Comparison of ENCODE assay signal across 9 mouse cellular contexts in the genomic region with DNA sequence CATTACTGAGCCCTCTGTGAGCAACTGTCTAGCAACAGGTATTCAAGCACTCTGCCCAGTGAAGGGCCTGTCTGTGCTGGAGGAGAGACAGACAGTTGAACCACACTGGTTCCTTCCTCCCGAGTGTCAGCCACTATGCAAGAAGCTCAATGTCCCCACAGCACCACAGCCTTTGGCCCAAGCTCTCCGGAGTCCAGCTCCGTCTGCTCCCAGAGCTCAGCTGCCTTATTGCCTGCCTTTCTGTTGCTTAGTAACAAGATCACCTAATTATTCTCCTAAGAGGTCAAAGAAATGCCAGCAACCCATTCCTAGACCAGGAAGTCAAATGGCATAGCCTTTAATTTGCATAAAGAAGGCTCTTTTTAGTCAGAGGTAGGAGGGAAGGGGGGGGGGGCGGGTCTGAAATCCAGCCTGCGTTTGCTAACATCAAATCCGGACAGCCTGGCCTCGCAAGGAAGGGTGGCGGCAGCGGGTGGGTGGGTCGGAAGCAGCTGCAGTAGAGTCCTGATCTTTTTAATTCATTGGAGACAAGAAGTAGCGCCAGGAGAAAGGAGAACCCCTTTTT.
DNase-seq lines count a peak whose midpoint lies in the region; ATAC-seq and TF ChIP-seq lines count a peak whose summit lies in the region.
"Had no signal": no experiment of that assay in that cellular context is flagged by ENCODE, and none has a peak within 500 bp of the region (broad histone marks: within the 10 kb centered on the region; RNA-seq: fewer than 3 reads in every experiment).

No protein-coding gene starts in this region.

- H3K4me1 ChIP-seq in lung, embryonic 14.5 days (ENCODE audit: insufficient read depth): no peaks in the 10 kb centered on the region
- no peaks in the 10 kb centered on the region for H3K4me1 ChIP-seq in stomach, embryonic 14.5 days (ENCODE audit: control insufficient read depth, insufficient read depth, low read length)
- H3K4me1 ChIP-seq in lung, adult 2 months (ENCODE audit: control insufficient read depth, insufficient read depth, low read length): no peaks in the 10 kb centered on the region; the same call in 1 of the 2 replicates

- TF ChIP-seq CTCF in lung, embryonic 14.5 days (IDR thresholded peaks at IDR 0.05; ENCODE audit: low read depth): no peak
- TF ChIP-seq CTCF in lung, adult 2 months (IDR thresholded peaks at IDR 0.05; ENCODE audit: insufficient read depth, low read length): no peak

- 9% methylated on average over 11 of the region's 11 CpGs for WGBS in lung, embryonic 14.5 days
- 8% methylated on average over 11 of the region's 11 CpGs for WGBS in stomach, embryonic 14.5 days
- 13% methylated on average over 11 of the region's 11 CpGs for WGBS in lung, adult 2 months

- no peaks in the 10 kb centered on the region for H3K27me3 ChIP-seq in lung, embryonic 14.5 days (ENCODE audit: insufficient read depth, low read length)
- H3K27me3 ChIP-seq in stomach, embryonic 14.5 days (ENCODE audit: control insufficient read depth, insufficient read depth, low read length): no peaks in the 10 kb centered on the region
- H3K27me3 ChIP-seq: limb, embryonic 15.5 days had no signal

- H3K4me3 ChIP-seq in lung, embryonic 14.5 days (ENCODE audit: low read depth, low read length): no peak overlapping the region
- H3K4me3 ChIP-seq in stomach, embryonic 14.5 days (ENCODE audit: low read depth, low read length): no peak overlapping the region
- no peak overlapping the region for H3K4me3 ChIP-seq in lung, adult 2 months (replicated peaks; ENCODE audit: extremely low read depth, low read depth, low read length)
- H3K4me3 ChIP-seq: limb, embryonic 15.5 days had no signal

- no peak overlapping the region for H3K27ac ChIP-seq in lung, embryonic 14.5 days (ENCODE audit: low read depth)
- no peak overlapping the region for H3K27ac ChIP-seq in stomach, embryonic 14.5 days (ENCODE audit: low read length)
- H3K27ac ChIP-seq: limb, embryonic 15.5 days had no signal

- no peaks in the 10 kb centered on the region for H3K36me3 ChIP-seq in lung, embryonic 14.5 days (ENCODE audit: insufficient read depth)
- no peaks in the 10 kb centered on the region for H3K36me3 ChIP-seq in stomach, embryonic 14.5 days (ENCODE audit: control insufficient read depth, insufficient read depth, low read length)
- H3K36me3 ChIP-seq: limb, embryonic 15.5 days had no signal

- TF ChIP-seq POLR2A in lung, adult 2 months (IDR thresholded peaks at IDR 0.05; ENCODE audit: borderline replicate concordance, extremely low read depth, low read depth, low read length): no peak

- peak; percentile 46; the same call in 1 of the 2 replicates for ATAC-seq in lung, embryonic 14.5 days (ENCODE audit: insufficient read depth)
- ATAC-seq in stomach, embryonic 14.5 days (ENCODE audit: insufficient number of reproducible peaks, insufficient read depth, low FRiP score, low read depth): no peak
- no peak for ATAC-seq in activated CD4-positive, CD25-positive, alpha-beta regulatory T cell, adult 4 months

- H3K9me3 ChIP-seq in lung, embryonic 14.5 days (ENCODE audit: low read depth, low read length): no peaks in the 10 kb centered on the region
- no peaks in the 10 kb centered on the region for H3K9me3 ChIP-seq in stomach, embryonic 14.5 days (ENCODE audit: control insufficient read depth, low read depth, low read length)
- H3K9me3 ChIP-seq: limb, embryonic 15.5 days had no signal

- no peak overlapping the region for H3K9ac ChIP-seq in lung, embryonic 14.5 days
- H3K9ac ChIP-seq in stomach, embryonic 14.5 days (replicated peaks; ENCODE audit: low read depth, low read length): no peak overlapping the region
- H3K9ac ChIP-seq: limb, embryonic 15.5 days had no signal

- peak overlapping the region; percentile 46 for H3K4me2 ChIP-seq in lung, embryonic 14.5 days
- H3K4me2 ChIP-seq in stomach, embryonic 14.5 days (replicated peaks; ENCODE audit: low read depth, low read length): peak overlapping the region; percentile 29; the same call in 1 of the 2 replicates
- H3K4me2 ChIP-seq: limb, embryonic 15.5 days had no signal

- DNase-seq in lung, embryonic 14.5 days: peak; percentile 47
- DNase-seq in lung, postnatal 14 days: no peak
- DNase-seq in forelimb bud, embryonic 11.5 days (ENCODE audit: low read depth, low spot score): peak; percentile 33
- peak; percentile 9 to 36 for DNase-seq in kidney, postnatal 4 days
- DNase-seq in thymus, postnatal 0 days (ENCODE audit: low spot score): no peak
- DNase-seq in lung, adult 2 months: no peak

Comparison
In these comparisons a context has a peak if more than half of its experiments do, and no peak if none do; other contexts are left out.
1. DNase-seq: peak in lung, embryonic 14.5 days (single experiment), forelimb bud, embryonic 11.5 days (single experiment) and kidney, postnatal 4 days (2 of 2); none in lung, postnatal 14 days (single experiment), thymus, postnatal 0 days (single experiment) and lung, adult 2 months (single experiment).